Mouse (Mus musculus): ENCODE data around the gene 2010300C02Rik. TPM values are rescaled to one million over a fixed set of nuclear protein-coding genes. Genes with fewer than 3 reads are reported as not detected.
A peak's percentile ranks its signal among the peaks of the same experiment; 100 is the strongest.

2010300C02Rik gene
- 6.6 and 8.0 TPM in 2 replicates for polyA plus RNA-seq (2014; fragmentation: Nextera tagmentation; extraction: Ambion mirVana)

- peak within 1 kb of the TSS; percentile 33; the same call in 1 of the 2 replicates for H3K27ac ChIP-seq (ENCODE audit: low read length)
- H3K4me2 ChIP-seq (replicated peaks; ENCODE audit: low read depth, low read length) = peak within 1 kb of the TSS; percentile 96
- H3K27me3 ChIP-seq (ENCODE audit: control insufficient read depth, insufficient read depth, low read length) = no peaks in the 10 kb centered on the region
- H3K4me1 ChIP-seq (ENCODE audit: control insufficient read depth, insufficient read depth, low read length) = no peaks in the 10 kb centered on the region
- H3K9me3 ChIP-seq (ENCODE audit: control insufficient read depth, low read depth, low read length) = no peaks in the 10 kb centered on the region
- no peaks in the 10 kb centered on the region for H3K36me3 ChIP-seq (ENCODE audit: control insufficient read depth, insufficient read depth, low read length)
- peak; percentile 76; the same call in 1 of the 2 replicates for ATAC-seq (ENCODE audit: insufficient number of reproducible peaks, insufficient read depth, low FRiP score, low read depth)
- peak within 1 kb of the TSS; percentile 57 for H3K4me3 ChIP-seq (ENCODE audit: low read depth, low read length)
- H3K9ac ChIP-seq (replicated peaks; ENCODE audit: low read depth, low read length) = peak within 1 kb of the TSS; percentile 52
- WGBS = under 1% methylated on average over 64 of the region's 69 CpGs
Measured at GRCm38 (mm10) chr1:37719761-37720640, at the start of gene 2010300C02Rik. 2010300C02Rik (minus strand) TSS chr1:37720085.

GRCm38 (mm10) chr1:37759407-37759806, 39.5 kb upstream of the 2010300C02Rik start:
- ATAC-seq (ENCODE audit: insufficient number of reproducible peaks, insufficient read depth, low FRiP score, low read depth) = no peak
- H3K9me3 ChIP-seq (ENCODE audit: control insufficient read depth, low read depth, low read length) = no peaks in the 10 kb centered on the region
- H3K36me3 ChIP-seq (ENCODE audit: control insufficient read depth, insufficient read depth, low read length) = no peaks in the 10 kb centered on the region
- no peak overlapping the region for H3K9ac ChIP-seq (replicated peaks; ENCODE audit: low read depth, low read length)
- no peak overlapping the region for H3K4me2 ChIP-seq (replicated peaks; ENCODE audit: low read depth, low read length)
- H3K4me3 ChIP-seq (ENCODE audit: low read depth, low read length) = no peak overlapping the region
- H3K4me1 ChIP-seq (ENCODE audit: control insufficient read depth, insufficient read depth, low read length) = no peaks in the 10 kb centered on the region
- no peak overlapping the region for H3K27ac ChIP-seq (ENCODE audit: low read length)
- H3K27me3 ChIP-seq (ENCODE audit: control insufficient read depth, insufficient read depth, low read length) = no peaks in the 10 kb centered on the region

GRCm38 (mm10) chr1:37744650-37745259, 24.9 kb upstream of the 2010300C02Rik start:
- Histone ChIP-seq H3K4me2 (replicated peaks; ENCODE audit: low read depth, low read length) (no peak overlapping the region), H3K9me3 (ENCODE audit: control insufficient read depth, low read depth, low read length) (no peaks in the 10 kb centered on the region), H3K27me3 (ENCODE audit: control insufficient read depth, insufficient read depth, low read length) (no peaks in the 10 kb centered on the region), H3K27ac (ENCODE audit: low read length) (no peak overlapping the region), H3K9ac (replicated peaks; ENCODE audit: low read depth, low read length) (no peak overlapping the region), H3K4me3 (ENCODE audit: low read depth, low read length) (no peak overlapping the region), H3K4me1 (ENCODE audit: control insufficient read depth, insufficient read depth, low read length) (no peaks in the 10 kb centered on the region), H3K36me3 (ENCODE audit: control insufficient read depth, insufficient read depth, low read length) (no peaks in the 10 kb centered on the region)
- WGBS = 75% methylated on average over 9 of the region's 9 CpGs
- no peak for ATAC-seq (ENCODE audit: insufficient number of reproducible peaks, insufficient read depth, low FRiP score, low read depth)

GRCm38 (mm10) chr1:37742602-37743270, 22.9 kb upstream of the 2010300C02Rik start:
- Histone ChIP-seq H3K9me3 (ENCODE audit: control insufficient read depth, low read depth, low read length) (no peaks in the 10 kb centered on the region), H3K4me3 (ENCODE audit: low read depth, low read length) (no peak overlapping the region), H3K36me3 (ENCODE audit: control insufficient read depth, insufficient read depth, low read length) (no peaks in the 10 kb centered on the region), H3K4me2 (replicated peaks; ENCODE audit: low read depth, low read length) (no peak overlapping the region), H3K4me1 (ENCODE audit: control insufficient read depth, insufficient read depth, low read length) (no peaks in the 10 kb centered on the region), H3K9ac (replicated peaks; ENCODE audit: low read depth, low read length) (no peak overlapping the region), H3K27me3 (ENCODE audit: control insufficient read depth, insufficient read depth, low read length) (no peaks in the 10 kb centered on the region), H3K27ac (ENCODE audit: low read length) (no peak overlapping the region)
- no peak for ATAC-seq (ENCODE audit: insufficient number of reproducible peaks, insufficient read depth, low FRiP score, low read depth)
- 59% methylated on average over 14 of the region's 14 CpGs for WGBS

DNA sequence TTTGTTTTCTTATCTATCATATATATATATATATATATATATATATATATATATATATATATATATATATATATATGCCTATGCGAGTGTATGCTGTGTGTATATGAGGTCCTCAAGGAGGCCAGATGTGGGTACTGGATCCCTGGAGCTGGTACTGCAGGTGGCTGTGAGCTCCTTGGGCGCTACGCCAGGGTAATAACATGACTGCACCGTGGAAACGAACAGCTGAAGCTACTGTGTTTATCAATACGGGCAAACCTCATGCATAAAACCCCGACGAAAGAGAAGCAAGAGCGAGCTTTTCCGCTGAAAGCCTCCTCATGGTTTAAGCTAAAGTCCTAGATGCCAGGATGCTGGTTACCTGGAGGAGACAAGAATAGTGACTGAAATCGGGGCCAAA, 22.2 kb upstream of the 2010300C02Rik start:
- no peak overlapping the region for H3K27ac ChIP-seq (ENCODE audit: low read length)
- H3K36me3 ChIP-seq (ENCODE audit: control insufficient read depth, insufficient read depth, low read length) = no peaks in the 10 kb centered on the region
- no peaks in the 10 kb centered on the region for H3K4me1 ChIP-seq (ENCODE audit: control insufficient read depth, insufficient read depth, low read length)
- no peak for ATAC-seq (ENCODE audit: insufficient number of reproducible peaks, insufficient read depth, low FRiP score, low read depth)
- no peak overlapping the region for H3K4me2 ChIP-seq (replicated peaks; ENCODE audit: low read depth, low read length)
- no peak overlapping the region for H3K9ac ChIP-seq (replicated peaks; ENCODE audit: low read depth, low read length)
- H3K9me3 ChIP-seq (ENCODE audit: control insufficient read depth, low read depth, low read length) = no peaks in the 10 kb centered on the region
- no peak overlapping the region for H3K4me3 ChIP-seq (ENCODE audit: low read depth, low read length)
- WGBS = 81% methylated on average over 11 of the region's 11 CpGs
- H3K27me3 ChIP-seq (ENCODE audit: control insufficient read depth, insufficient read depth, low read length) = no peaks in the 10 kb centered on the region

DNA sequence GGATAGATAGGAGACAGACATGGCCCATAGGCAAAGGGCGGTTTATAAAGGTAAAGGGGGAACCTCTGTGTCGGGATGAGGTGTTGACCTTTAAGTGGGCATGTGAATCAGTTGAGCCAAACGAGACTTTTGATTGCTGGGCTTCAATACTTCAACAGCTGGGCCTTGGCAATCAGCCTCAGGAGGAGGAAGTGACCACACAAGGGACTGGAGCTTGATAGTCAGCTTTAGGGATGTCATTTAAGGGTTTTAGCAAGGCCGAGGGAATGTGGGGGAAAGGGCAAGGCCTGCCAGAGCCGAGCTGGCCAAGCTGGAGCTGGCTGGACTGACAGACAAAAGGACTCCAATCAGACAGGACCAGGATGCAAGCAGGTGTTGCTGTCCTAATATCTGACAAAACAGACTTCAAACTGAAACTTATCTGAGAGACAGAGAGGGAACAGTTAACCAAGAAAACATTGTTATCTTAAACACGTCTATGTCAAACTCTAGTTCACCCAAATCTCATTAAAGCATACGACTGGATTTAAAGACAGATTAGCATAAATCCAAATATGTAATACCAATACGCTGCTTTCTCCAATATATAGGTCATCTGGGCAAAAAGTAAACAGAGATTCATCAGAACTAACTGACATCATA, 20.4 kb upstream of the 2010300C02Rik start:
- H3K9me3 ChIP-seq (ENCODE audit: control insufficient read depth, low read depth, low read length) = no peaks in the 10 kb centered on the region
- H3K27ac ChIP-seq (ENCODE audit: low read length) = no peak overlapping the region
- H3K4me2 ChIP-seq (replicated peaks; ENCODE audit: low read depth, low read length) = no peak overlapping the region
- no peaks in the 10 kb centered on the region for H3K27me3 ChIP-seq (ENCODE audit: control insufficient read depth, insufficient read depth, low read length)
- no peak overlapping the region for H3K9ac ChIP-seq (replicated peaks; ENCODE audit: low read depth, low read length)
- H3K36me3 ChIP-seq (ENCODE audit: control insufficient read depth, insufficient read depth, low read length) = no peaks in the 10 kb centered on the region
- no peaks in the 10 kb centered on the region for H3K4me1 ChIP-seq (ENCODE audit: control insufficient read depth, insufficient read depth, low read length)
- no peak for ATAC-seq (ENCODE audit: insufficient number of reproducible peaks, insufficient read depth, low FRiP score, low read depth)
- H3K4me3 ChIP-seq (ENCODE audit: low read depth, low read length) = no peak overlapping the region
- 56% methylated on average over 8 of the region's 8 CpGs for WGBS

DNA sequence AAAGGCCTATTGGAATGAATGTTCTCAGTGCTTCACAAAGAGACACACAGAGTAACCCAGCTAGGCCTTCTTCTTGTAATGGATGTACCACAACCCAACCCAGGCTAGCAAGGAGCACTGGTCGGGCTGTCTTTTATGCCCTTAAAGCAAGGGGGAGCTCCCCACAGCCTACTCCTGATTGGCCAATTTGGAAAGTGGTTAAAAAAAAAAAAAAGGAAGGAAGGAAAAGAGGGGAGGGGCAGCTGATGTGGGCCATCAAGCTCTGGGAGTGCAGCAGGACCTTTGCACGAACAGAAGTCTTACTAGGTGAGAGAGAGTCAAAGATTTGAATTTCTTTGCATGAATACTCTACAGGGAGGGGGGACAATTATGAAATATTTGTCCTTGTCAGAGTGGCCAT, 19.0 kb upstream of the 2010300C02Rik start:
- WGBS = 72% methylated on average over 2 of the region's 2 CpGs

GRCm38 (mm10) chr1:37737045-37737444, 17.2 kb upstream of the 2010300C02Rik start:
- H3K36me3 ChIP-seq (ENCODE audit: control insufficient read depth, insufficient read depth, low read length) = no peaks in the 10 kb centered on the region
- ATAC-seq (ENCODE audit: insufficient number of reproducible peaks, insufficient read depth, low FRiP score, low read depth) = no peak
- no peak overlapping the region for H3K9ac ChIP-seq (replicated peaks; ENCODE audit: low read depth, low read length)
- H3K4me2 ChIP-seq (replicated peaks; ENCODE audit: low read depth, low read length) = no peak overlapping the region
- no peak overlapping the region for H3K4me3 ChIP-seq (ENCODE audit: low read depth, low read length)
- H3K4me1 ChIP-seq (ENCODE audit: control insufficient read depth, insufficient read depth, low read length) = no peaks in the 10 kb centered on the region
- no peaks in the 10 kb centered on the region for H3K9me3 ChIP-seq (ENCODE audit: control insufficient read depth, low read depth, low read length)
- no peak overlapping the region for H3K27ac ChIP-seq (ENCODE audit: low read length)
- no peaks in the 10 kb centered on the region for H3K27me3 ChIP-seq (ENCODE audit: control insufficient read depth, insufficient read depth, low read length)
- 72% methylated on average over 4 of the region's 4 CpGs for WGBS

More for the DNA sequence above, 19.0 kb upstream of the 2010300C02Rik start:
- H3K9me3 ChIP-seq (ENCODE audit: control insufficient read depth, low read depth, low read length) = no peaks in the 10 kb centered on the region
- no peak for ATAC-seq (ENCODE audit: insufficient number of reproducible peaks, insufficient read depth, low FRiP score, low read depth)
- no peak overlapping the region for H3K4me2 ChIP-seq (replicated peaks; ENCODE audit: low read depth, low read length)
- no peaks in the 10 kb centered on the region for H3K27me3 ChIP-seq (ENCODE audit: control insufficient read depth, insufficient read depth, low read length)
- no peak overlapping the region for H3K27ac ChIP-seq (ENCODE audit: low read length)
- no peaks in the 10 kb centered on the region for H3K4me1 ChIP-seq (ENCODE audit: control insufficient read depth, insufficient read depth, low read length)
- no peak overlapping the region for H3K9ac ChIP-seq (replicated peaks; ENCODE audit: low read depth, low read length)
- H3K36me3 ChIP-seq (ENCODE audit: control insufficient read depth, insufficient read depth, low read length) = no peaks in the 10 kb centered on the region
- H3K4me3 ChIP-seq (ENCODE audit: low read depth, low read length) = no peak overlapping the region
